8 mouse cellular contexts compared by ENCODE assay signal in genomic region chr14:77157505-77157911, GRCm38 (mm10). TPM values are rescaled to one million over a fixed set of nuclear protein-coding genes. Genes with fewer than 3 reads are reported as not detected.
A peak's percentile ranks its signal among the peaks of the same experiment; 100 is the strongest.
DNase-seq lines count a peak whose midpoint lies in the region; ATAC-seq and TF ChIP-seq lines count a peak whose summit lies in the region.

No protein-coding gene starts in this region.

- no peak for TF ChIP-seq CTCF in ES-Bruce4 (IDR thresholded peaks at IDR 0.05; ENCODE audit: low read depth, low read length)
- TF ChIP-seq CTCF in liver, embryonic 14.5 days (IDR thresholded peaks at IDR 0.05; ENCODE audit: low read depth) = no peak

- no peak for ATAC-seq in liver, embryonic 14.5 days (ENCODE audit: insufficient read depth)

- intact Hi-C loops in heart, postnatal 14 days (cut with DNase I) = loop anchor here (10.0 kb wide), 1 partner anchor 327 kb away; no protein-coding TSS in a partner anchor

- no peaks in the 10 kb centered on the region for H3K4me1 ChIP-seq in ES-Bruce4 (ENCODE audit: control insufficient read depth, insufficient read depth, low read length)
- no peaks in the 10 kb centered on the region for H3K4me1 ChIP-seq in liver, embryonic 14.5 days (replicated peaks; ENCODE audit: control insufficient read depth in 2 of 2, insufficient read depth in 2 of 2, low read length in 1 of 2)

- H3K9me3 ChIP-seq in ES-Bruce4 (replicated peaks; ENCODE audit: control insufficient read depth, insufficient read depth, low read length, poor library complexity, severe bottlenecking) = no peaks in the 10 kb centered on the region
- no peaks in the 10 kb centered on the region for H3K9me3 ChIP-seq in liver, embryonic 14.5 days (ENCODE audit: control insufficient read depth, low read length)

- H3K36me3 ChIP-seq in ES-Bruce4 (ENCODE audit: control insufficient read depth, insufficient read depth, low read length, poor library complexity, severe bottlenecking) = no peaks in the 10 kb centered on the region
- no peaks in the 10 kb centered on the region for H3K36me3 ChIP-seq in liver, embryonic 14.5 days (replicated peaks; ENCODE audit: control insufficient read depth, insufficient read depth, low read depth)

- H3K27ac ChIP-seq in ES-Bruce4 (ENCODE audit: insufficient read depth, low read length) = no peak overlapping the region
- no peak overlapping the region for H3K27ac ChIP-seq in liver, embryonic 14.5 days

- peak overlapping the region; percentile 76 for H3K4me3 ChIP-seq in ES-Bruce4 (ENCODE audit: low read depth, low read length)
- peak overlapping the region; percentile 13 to 49; a peak in 3 of 4 replicates for H3K4me3 ChIP-seq in liver, embryonic 14.5 days (ENCODE audit: insufficient read depth in 1 of 2, low read depth in 2 of 2, low read length in 2 of 2)

- DNase-seq in cerebellum, adult 8-10 months = peak; percentile 86
- peak; percentile 61 for DNase-seq in forelimb bud, embryonic 11.5 days (ENCODE audit: low read depth, low spot score)
- DNase-seq in heart, postnatal 14 days = peak; percentile 63 to 66
- peak; percentile 88 for DNase-seq in layer of hippocampus, adult 11-12 months (ENCODE audit: low spot score)
- DNase-seq in liver, embryonic 14.5 days (ENCODE audit: low read depth in 3 of 3, low spot score in 3 of 3) = no peak
- DNase-seq in ovary, adult 18-20 months (ENCODE audit: low spot score) = peak; percentile 59
- peak; percentile 23 for DNase-seq in urinary bladder, adult 2 months (ENCODE audit: low spot score)

- H3K27me3 ChIP-seq in ES-Bruce4 (ENCODE audit: control insufficient read depth, insufficient read depth, low read length, poor library complexity, severe bottlenecking) = 0 out of 2 replicates have a peak, but pooled peaks cover 4% of the 10 kb centered on the region
- peaks cover 29% of the 10 kb centered on the region for H3K27me3 ChIP-seq in liver, embryonic 14.5 days (ENCODE audit: control insufficient read depth, insufficient read depth, low read length)

- WGBS in liver, embryonic 14.5 days (ENCODE audit: insufficient replicate concordance) = 2% methylated on average over 31 of the region's 31 CpGs

- no peak overlapping the region for H3K9ac ChIP-seq in ES-Bruce4 (ENCODE audit: low read depth, poor library complexity, severe bottlenecking)
- H3K9ac ChIP-seq in liver, embryonic 14.5 days (replicated peaks) = no peak overlapping the region

- peak overlapping the region; percentile 61 for H3K4me2 ChIP-seq in liver, embryonic 14.5 days (ENCODE audit: low read depth)

- no peak for TF ChIP-seq EP300 in ES-Bruce4 (IDR thresholded peaks at IDR 0.05; ENCODE audit: insufficient read depth, low read depth, low read length)
- no peak for TF ChIP-seq EP300 in liver, embryonic 14.5 days (IDR thresholded peaks at IDR 0.05; ENCODE audit: low read depth)

- TF ChIP-seq POLR2A in ES-Bruce4 (IDR thresholded peaks at IDR 0.05; ENCODE audit: insufficient read depth, low read length) = no peak

RNA-seq across cellular contexts. Expression of gene Enox1, which starts 0.9 kb away (rescaled TPM):
- polyA plus RNA-seq in ES-Bruce4 (2011; ENCODE audit: insufficient read depth, insufficient read length, low read depth, missing spikeins) = 1.9 and 3.1 TPM in 2 replicates
- total RNA-seq in heart, postnatal 14 days (2021) = 1 to 10 TPM in 1 of 2 experiments, under 1 TPM in 1; 0.98 to 1.5 TPM
- 0.03 and 0.07 TPM in 2 replicates for polyA plus RNA-seq in liver, embryonic 14.5 days (2012; rRNA removed)
- 0.10 and 0.15 TPM in 2 replicates for polyA plus RNA-seq in liver, embryonic 14.5 days (2014; fragmentation: Nextera tagmentation; extraction: Ambion mirVana)
- polyA plus RNA-seq in urinary bladder, adult 2 months (2012; rRNA removed) = 1.6 and 1.8 TPM in 2 replicates

Comparison
In these comparisons a context has a peak if more than half of its experiments do, and no peak if none do; other contexts are left out.
1. DNase-seq: peak in cerebellum, adult 8-10 months (single experiment), forelimb bud, embryonic 11.5 days (single experiment), heart, postnatal 14 days (2 of 2), layer of hippocampus, adult 11-12 months (single experiment), ovary, adult 18-20 months (single experiment) and urinary bladder, adult 2 months (single experiment); none in liver, embryonic 14.5 days (0 of 3).